Mouse (Mus musculus) brain, adult 2 months (tissue): ENCODE data around the gene P4ha1.

Source experiments
- DNase-seq: peaks from one replicate; pipeline ENCODE4 v3.0.0; 2011; ENCODE audit warnings: low read depth, low spot score

The P4ha1 gene

DNA sequence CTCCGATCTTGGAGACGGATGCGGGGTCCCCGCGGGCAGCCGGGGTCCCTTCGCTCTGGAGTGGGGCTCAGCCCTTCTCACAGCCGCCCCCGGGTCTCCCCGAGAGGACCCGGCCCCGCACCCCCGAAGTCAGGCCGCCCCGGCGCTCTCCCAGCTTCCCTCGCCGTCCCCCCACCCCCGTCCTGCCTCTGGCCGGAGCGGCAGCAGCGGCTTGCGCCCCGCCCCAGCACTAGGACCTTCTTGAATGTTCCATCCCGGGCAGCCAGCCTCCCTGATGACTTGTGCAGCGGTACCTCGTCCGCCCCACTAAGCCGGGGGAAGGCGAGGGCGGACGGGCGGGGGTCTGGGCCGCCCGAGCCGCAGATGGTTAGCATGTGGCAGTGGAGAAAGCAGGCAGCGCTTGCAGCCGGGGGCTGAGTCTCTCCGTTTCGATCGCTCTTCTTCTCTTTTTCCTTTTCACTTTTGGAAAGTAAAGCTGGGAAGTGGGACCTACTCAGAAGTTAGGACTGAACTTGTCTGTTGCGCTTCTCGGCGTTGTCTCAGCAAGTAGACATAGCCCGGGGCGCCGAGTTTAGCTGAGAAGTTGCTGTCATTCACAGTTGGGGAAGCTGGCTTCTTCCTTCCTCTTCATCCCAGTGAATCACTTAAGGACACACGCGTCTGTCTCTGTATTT lies 529 bp downstream of the P4ha1 start:
- peak; percentile 70 for DNase-seq

DNA sequence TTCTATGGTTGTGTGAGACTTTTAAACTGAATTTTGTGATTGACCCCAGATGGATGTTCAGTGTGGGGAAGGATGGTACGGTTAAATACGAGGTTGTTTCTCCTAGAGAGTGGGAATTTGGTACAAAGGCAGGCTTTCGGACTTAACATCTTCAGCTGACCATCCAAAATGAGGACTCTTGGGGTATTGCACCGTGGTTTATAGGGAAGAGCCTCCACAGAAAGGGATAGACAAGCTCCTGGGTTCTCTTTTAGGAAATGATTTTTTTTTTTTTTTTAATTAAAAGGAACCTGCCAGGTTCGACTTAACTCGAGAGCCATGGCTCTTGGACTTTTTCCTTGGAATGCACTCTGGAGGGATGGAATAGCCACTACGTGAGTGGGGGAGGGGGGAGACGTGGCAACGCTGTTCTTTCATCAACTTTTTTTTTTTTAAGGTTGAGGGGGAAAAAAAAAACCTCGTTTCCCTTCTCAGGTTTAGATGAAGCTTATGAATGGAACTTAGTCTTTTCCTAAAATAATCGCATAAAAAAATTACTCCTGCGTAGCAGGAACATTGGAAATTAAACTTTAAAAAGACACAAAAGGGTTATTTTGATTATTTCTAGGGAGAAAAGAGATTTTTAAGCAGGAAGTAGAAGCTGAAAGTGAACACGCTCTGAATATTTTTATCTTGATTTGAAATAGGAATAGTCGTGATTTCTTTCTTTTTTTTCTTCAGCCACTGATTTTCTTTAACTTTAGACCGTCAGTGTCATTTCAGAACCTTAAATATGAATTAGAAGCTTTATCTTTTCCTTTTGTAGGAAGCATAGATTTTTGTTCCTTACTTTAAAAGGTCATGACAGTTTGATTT lies 1.4 kb downstream of the P4ha1 start:
- peak; percentile 19 for DNase-seq

DNA sequence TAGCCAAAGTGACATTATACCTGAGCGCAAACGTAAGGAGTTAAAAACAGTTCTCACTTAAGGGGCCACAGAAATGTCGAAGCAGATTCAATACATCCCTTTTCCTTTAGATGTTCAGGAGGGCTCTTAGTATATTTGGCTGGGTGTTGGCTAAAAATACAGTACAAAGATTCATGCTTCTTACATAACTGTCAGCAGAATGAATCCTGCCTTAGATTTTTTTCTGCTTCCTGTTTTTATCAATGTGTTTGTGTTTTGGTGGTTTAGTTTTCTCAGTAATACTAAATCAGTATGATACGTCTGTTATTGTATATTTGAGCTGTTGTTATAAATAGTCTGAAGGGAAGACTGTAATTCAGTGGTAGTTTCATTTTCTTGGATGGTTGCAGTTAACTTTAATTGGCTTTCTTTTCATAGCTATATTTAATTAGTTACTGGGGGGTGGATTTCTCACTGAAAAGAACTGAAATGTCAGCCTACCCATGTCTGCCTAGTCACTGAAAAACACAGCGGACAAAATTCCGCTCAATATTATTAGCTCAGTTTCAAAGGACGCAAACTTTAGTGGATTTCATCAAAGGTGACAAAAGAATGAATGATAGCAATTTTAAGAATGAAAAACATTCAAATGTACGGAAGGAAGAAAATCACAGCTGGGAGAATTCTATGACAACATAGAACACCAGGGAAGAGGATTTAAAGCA lies 3.7 kb downstream of the P4ha1 start:
- peak; percentile 40 for DNase-seq

DNA sequence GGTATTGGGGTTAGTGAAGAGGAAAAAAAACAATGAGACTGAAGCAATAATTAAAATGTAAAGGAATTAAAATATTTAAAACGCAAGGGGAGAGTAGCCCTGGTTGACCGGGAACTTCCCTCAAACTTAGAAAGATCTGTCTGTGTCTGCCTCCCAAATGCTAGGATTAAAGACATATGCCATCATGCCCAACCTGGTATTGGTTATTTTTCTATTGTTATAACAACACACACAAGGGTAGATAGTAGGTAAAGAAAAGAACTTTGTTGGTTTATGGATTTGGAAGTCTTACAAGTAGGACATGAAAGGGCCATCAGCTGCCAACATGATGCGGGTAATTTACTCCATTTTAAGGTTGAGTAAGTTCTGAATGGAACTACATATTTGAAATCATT lies 4.2 kb downstream of the P4ha1 start:
- DNase-seq, result no peak

DNA sequence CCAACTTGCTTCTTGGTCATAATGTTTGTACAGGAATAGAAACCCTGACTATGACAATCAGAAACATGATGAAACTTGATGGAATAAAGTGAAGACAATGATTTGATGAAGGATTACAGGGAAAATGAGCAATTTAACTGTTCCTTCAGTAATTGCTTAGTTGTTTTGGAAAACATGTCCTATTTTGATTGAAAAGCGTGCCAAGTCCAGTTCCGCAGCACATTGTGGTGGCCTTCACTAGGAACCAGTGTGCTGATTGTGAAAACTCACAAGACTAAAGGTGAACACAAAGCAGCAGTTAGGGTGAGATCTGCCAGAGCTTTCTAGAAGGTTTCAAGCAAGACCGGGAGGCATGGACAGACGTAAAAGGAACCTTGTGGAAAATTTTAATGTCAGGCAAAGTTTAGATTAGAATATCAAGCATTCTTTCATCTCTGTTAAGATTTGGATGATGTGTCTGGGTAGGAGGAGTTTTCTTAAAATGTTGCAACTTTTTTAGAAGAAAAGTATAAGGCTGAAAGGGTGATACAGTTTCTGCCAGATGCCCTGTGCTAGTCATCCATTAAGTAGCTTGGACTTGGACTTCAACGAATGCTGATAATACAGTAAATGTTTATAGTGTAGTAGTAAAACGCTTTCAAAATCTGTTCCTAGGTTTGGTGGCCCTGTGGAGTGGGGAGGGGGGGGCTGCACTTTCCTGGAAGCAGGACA lies 8.6 kb downstream of the P4ha1 start:
- no peak for DNase-seq

DNA sequence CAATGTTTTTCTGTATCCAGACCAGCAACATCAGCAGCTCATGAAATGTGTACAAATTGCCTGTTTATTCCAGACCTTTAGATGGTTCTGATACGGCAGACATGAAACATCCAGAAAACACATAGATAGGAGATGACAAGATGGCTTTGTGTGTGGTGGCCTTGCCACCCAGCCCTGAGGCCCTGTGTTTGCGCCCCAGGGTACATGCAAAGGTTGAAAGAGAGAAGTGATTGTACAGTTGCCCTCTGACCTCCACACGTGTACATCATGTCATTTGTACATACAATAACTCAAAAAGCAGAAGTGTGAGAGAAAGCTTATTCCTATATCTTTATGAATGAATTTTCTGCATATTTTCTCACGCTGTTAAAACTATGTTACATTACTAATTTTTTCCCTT lies 10.3 kb downstream of the P4ha1 start:
- DNase-seq, result no peak

DNA sequence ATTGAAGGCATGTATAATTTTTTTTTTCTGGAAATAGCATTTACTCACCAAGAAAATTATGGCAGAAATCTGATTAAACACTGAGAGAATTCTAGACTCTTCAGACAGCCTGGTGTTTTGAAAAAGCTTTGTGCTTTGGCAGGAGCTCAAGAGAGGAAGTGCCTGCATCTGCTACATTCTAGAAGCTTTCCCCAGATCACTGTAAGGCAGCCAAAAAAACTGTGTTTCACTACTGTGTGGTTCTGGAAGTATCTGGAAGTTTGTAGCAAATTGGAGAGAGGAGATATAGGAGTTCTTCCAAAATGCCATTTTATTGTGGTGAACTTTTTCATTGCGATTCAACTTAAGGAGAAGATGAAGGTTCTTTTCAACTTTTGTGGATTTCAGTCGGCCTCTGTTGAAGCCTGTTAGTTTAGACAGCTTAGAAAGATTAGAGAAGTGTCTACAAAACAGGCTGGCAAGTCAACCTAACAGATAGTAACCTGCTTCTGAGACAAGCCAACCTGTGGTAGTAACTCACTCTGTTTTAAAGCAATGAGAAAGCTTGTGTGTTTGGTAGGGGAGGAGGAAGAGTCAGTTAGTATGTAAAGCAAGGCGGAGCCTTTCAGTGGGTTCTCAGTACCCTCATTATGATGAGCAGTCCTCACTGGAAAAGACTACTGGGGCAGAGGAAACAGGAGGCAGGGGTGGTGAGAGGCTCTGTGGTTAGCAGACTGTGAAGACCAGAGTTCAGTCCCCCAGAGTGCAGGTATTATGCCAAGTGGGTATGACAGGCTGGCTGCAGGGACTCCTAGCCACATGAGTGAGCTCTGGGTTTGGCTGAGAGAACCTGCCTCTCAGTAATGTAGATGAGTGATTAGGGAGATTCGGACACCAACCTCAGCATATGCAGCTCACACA lies 12.1 kb downstream of the P4ha1 start:
- DNase-seq, result peak; percentile 94

DNA sequence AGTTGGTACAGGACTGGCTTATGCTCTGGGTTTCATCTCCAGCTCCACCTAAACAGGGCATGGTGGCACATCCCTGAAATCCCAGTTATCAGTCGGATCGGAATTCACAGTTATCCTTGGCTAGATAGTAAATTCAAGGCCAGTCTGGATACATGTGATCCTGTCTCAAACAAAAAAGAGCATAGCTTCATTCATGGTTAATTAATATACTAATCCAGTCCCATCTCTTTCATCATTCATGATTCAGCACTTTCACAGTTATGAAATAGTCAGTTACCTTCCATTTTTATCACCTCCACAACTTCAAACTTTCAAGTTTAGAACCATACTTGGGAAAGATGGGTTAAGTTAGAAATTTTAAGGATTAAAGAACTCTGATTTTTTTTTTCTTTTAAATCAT lies 13.0 kb downstream of the P4ha1 start:
- DNase-seq, result no peak

DNA sequence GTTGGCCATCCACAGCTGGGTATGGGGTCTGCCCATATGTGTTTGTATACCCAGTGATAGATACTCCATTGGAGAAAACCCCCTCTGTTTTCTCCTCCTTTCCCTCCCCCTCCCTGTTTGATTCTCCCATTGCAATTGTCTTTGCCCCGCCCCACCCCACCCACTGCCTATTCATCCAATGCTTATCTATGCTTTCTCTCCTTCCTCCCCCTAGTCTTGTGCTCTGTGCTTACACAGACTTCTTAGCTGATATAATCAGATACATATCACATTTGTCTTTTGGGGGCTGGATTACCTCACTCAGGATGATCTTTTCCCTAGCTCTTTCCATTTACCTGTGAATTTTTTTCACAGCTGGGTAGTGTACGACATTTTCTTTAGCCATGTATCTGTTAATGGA lies 23.5 kb downstream of the P4ha1 start:
- no peak for DNase-seq

DNA sequence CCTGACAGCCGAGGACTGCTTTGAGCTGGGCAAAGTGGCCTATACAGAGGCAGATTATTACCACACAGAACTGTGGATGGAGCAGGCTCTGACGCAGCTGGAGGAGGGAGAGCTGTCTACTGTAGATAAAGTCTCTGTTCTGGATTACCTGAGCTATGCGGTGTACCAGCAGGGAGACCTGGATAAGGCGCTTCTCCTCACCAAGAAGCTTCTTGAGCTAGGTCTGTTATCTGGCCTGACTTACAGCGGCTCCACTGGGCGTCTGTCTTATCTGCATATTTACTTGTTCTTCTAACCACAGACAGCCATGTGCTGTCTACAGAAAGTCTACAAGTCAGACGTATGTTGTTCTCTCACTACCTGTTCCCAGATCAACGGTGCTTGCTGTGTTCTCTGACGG lies 25.1 kb downstream of the P4ha1 start:
- DNase-seq, result no peak

DNA sequence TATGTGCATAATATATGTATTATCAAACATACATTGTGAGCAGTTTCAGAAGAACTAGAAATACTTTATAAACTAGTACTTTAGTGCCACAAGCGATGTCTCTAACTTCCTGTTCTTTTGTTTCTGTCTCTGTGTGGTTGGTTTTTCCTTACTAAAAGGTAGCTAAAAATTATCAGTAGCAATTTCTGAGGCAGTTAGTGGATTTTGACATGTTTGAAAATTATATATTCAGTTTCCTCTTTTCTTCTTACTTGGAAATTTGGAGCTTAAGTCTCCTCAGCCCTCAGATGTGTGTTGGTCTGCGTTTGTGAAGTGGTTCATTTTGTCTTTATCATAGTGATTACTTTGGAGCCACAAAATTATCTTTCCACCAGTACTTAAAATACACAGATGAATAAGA lies 26.4 kb downstream of the P4ha1 start:
- no peak for DNase-seq

DNA sequence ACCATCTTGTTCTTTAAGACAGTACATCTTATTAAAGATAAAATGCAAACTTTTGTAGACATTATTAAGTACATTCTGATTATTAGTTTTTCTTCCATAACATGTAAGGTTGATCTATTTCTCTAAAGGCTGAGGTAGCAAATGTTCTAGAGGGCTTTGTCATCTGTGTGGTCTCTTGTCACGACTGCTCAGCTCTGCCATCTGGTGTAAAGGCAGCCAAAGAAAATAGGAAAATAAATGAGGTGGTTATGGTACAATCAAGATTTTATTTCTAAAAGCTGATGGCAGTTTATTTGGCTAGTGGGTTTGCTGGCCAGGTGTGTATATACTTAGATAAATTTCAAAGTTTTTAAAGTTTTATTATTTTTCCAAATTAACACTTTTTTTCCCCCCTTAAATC lies 30.0 kb downstream of the P4ha1 start:
- peak; percentile 35 for DNase-seq

DNA sequence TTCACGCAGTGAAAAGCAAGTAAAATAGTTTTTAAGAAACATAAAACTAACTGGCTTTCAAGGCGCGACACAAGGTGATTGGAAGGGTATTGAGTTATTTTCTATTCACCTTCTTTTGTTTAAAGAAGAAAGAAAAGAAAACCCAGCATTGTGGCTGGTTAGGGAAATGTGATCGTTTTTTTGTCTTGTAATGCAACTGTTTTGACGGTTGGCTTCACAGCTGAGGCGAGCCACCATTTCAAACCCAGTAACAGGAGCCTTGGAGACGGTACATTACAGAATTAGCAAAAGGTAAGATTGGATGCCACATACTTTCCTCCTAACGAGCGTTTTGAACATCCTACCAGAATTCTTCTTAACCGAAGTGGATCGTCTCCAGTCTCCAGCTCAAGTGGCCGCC lies 31.0 kb downstream of the P4ha1 start:
- no peak for DNase-seq

DNA sequence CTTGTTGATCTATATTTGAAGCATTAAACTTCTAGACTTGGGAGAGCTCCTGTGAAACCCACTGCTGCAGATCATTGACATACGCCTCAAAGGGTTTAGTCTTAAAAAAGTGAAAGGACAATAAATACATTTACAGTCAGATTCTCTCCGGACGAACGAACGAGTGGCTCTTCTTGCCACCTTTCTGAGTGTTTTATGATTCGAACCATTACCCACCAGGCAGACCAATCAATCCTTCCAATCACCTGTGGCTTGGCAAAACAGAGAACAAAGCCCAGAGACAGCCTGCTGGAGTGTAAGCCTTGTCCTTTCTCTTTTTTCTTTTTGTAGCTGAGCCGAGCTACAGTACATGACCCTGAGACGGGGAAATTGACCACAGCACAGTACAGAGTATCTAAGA lies 31.9 kb downstream of the P4ha1 start:
- no peak for DNase-seq

DNA sequence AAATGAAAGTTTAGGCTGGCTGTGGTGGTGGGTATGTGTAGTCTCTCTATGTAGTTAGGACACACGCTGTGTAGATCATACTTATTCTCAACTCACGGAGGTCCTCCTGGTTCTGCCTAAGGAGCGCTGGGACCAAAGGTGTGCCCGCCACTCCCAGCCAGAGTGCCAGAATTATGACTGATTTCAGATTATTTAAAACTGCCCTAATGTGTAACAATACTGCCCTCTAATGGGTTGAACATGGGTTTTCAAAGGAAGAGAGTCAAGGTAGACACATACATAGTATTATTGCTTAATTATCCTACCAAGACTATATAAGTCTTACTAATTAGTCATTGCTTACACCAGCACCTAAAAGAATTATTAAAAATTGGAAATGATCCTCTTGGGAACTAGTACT lies 35.6 kb downstream of the P4ha1 start:
- no peak for DNase-seq

DNA sequence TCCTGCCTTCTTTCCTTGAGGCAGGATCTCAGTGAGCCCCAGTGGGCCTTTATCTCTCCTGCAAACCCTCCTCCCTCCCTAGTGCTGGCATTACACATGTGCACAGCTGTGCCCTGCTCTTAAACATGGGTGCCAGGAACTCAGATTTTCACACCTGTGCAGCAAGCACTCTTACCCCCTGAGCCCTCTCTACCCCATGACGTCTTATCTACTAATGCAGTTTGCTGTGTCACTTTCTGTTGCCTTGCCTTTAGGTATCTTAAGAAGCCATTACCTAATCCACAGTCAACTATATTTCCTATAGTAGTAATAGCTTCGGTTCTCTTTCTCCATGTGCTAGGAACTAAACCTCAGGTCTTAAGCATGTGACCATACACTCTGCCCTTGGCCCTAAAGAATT lies 40.1 kb downstream of the P4ha1 start:
- no peak for DNase-seq

DNA sequence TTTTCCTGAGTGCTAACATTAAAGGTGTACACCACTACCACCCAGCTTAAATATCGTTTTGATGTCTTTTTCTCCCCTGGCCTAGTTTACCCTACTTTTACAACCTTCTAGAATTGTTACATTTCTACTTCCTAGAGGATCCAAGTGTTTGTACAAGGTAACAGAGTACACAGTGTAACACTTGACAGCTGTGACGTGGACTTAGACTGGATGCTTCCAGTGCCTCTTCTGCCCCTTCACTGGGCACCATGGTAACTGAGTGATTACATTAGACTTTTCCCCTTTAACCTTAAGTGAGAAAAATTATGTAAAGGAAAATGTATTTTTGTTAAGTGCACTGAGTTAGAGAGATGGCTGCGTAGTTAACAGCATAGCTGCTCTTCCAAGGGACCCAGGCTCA lies 41.5 kb downstream of the P4ha1 start:
- DNase-seq, result no peak

DNA sequence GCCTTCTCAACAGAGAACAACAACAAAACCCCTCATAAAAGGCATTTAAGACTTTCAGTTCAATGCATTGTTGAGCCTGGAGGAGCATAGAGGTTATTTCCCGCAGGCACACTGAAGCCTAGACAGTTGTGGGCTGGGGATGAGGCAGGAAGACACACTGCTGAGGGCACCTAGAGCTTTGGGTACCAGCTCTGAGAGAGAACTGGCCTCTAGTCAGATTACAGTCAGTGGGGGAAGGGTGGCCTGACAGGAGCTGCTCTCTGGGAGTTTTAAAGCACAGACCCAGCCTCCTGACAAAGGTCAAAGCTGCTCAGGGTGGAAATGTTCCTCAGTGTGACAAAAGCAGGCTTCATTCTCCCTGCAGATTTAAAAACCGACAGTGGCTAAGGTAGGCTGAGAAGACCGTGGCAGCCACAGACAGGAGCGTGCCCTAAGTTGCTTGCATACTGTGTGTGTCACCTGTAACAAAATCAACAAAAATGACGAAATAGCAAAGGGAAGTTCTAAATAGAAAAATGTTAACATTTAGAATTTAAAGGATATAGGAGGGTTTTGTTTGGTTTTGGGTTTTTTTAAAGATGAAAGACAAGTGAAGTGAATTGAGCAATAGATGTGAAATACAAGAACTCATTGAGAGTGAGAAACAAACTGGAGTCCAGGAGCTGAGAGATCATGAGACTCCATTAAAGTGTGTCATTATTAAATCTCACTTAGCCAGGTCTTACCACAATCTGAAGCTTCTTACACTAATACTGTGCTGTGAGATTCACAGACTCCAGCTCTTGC lies 42.9 kb downstream of the P4ha1 start:
- DNase-seq, result no peak

DNA sequence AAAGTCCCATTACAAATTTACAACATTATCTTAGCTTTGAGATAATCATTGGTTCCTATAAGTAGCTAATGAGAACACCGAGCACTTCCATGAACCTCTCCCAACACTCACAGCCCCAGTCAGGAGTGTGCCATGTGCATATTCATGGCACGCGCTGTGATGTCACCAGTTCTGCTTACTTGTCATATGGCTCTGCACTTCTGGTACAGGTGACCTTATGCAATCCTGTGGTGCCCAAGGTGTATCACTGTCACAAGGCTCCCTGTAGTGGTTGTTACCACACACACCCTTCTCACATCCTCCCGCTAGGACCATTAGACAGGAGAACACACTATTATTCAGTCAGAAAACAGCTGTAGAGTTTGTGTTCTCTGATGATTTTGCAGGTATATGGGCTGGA lies 43.6 kb downstream of the P4ha1 start:
- DNase-seq, result no peak

DNA sequence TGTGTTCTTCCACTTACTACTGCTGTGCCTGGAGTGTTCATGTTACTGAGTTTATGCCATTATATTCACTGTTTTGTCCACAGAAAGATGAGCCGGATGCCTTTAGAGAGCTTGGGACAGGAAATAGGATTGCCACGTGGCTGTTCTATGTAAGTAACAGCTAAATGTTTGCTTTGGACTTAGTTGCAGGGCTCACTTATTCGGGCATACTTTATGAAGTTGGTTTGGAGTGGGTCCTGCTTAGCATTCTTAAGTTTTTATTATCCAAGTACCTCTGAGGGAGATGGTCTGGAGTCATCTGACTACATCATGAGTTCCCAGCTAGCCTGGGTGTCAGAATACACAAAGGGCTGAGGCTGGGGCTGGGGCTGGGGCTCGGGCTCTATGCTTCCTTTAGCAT lies 44.1 kb downstream of the P4ha1 start:
- no peak for DNase-seq
